Mouse (Mus musculus): ENCODE results near the gene Tmem268.

Gene Tmem268

GRCm38 (mm10) chr4:63601263-63601662 lies 42.7 kb downstream of the Tmem268 start:
- no peak for DNase-seq (ENCODE audit: low spot score)

- DNase-seq (ENCODE audit: low spot score) = no peak
These were observed 46.4 kb downstream of the Tmem268 start, which contains the start of gene Gm11213 for GRCm38 (mm10) chr4:63604945-63605344. Gene Gm11213 (minus strand): TSS chr4:63605261.

- no peak for DNase-seq (ENCODE audit: low spot score)
These were observed 47.0 kb downstream of the Tmem268 start for GRCm38 (mm10) chr4:63605545-63605944.

GRCm38 (mm10) chr4:63605968-63606367 lies 47.4 kb downstream of the Tmem268 start:
- DNase-seq (ENCODE audit: low spot score) = no peak

- no peak for DNase-seq (ENCODE audit: low spot score)
These were observed 49.8 kb downstream of the Tmem268 start for GRCm38 (mm10) chr4:63608391-63608790.

- DNase-seq (ENCODE audit: low spot score) = peak; percentile 18
These were observed 63.3 kb downstream of the Tmem268 start for GRCm38 (mm10) chr4:63621861-63622260.

GRCm38 (mm10) chr4:63622378-63622835 lies 63.8 kb downstream of the Tmem268 start, which contains the start of gene Tex48:
Gene Tex48 (minus strand): TSS chr4:63622428.
- peak; percentile 20 for DNase-seq (ENCODE audit: low spot score)

- DNase-seq (ENCODE audit: low spot score) = no peak
These were observed 67.0 kb downstream of the Tmem268 start for GRCm38 (mm10) chr4:63625563-63626080.

- DNase-seq (ENCODE audit: low spot score) = no peak
These were observed 68.5 kb downstream of the Tmem268 start for GRCm38 (mm10) chr4:63627111-63627510.

GRCm38 (mm10) chr4:63633181-63633580 lies 74.6 kb downstream of the Tmem268 start:
- DNase-seq (ENCODE audit: low spot score) = no peak
